Mouse (Mus musculus): ENCODE data around the gene Pusl1.

Pusl1 gene

DNA sequence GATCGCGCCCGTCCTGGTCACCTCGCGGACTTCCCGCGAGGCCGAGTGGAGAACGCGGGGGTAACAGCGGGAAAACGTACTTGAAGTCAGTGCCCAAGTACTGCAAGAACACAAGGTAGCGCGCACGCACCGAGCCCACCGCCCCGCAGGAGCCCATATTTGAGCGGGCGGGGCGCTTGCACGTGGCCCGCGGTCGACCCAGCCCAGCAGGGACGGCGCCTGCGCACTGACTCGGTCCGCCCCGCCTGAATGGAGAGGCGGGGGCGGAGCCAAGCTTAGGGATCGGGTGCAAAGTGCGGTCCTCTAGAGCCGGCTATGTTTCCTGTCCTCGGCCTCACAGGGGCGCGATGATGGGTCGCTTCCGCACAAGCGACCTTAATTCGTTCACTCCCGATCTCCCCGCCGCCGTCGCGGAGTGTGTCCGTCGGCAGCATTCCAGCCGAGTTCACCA is at the start of gene Pusl1, which contains the start of gene Acap3:
Pusl1 (minus strand) TSS at position 231 of the 451 bp plus-strand sequence.
Acap3 (plus strand) TSS at position 272 of the 451 bp plus-strand sequence.
- DNase-seq, result peak; percentile 99

DNA sequence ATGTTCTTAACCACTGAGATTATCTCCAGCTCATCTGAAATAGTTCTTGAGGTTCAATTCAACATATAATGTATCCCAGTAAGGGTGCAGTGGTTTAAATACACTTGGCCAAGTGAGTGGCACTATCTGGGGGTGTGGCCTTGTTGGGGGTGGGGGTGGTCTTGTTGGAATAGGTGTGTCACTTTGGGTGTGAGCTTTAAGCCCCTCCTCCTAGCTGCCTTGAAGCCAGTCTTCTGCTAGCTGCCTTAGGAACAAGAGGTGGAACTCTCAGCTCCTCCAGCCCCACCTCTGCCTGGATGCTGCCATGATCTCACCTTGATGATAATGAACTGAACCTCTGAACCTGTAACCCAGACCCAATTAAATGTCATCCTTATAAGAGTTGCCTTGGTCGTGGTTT is 40.5 kb upstream of the Pusl1 start:
- no peak for DNase-seq

DNA sequence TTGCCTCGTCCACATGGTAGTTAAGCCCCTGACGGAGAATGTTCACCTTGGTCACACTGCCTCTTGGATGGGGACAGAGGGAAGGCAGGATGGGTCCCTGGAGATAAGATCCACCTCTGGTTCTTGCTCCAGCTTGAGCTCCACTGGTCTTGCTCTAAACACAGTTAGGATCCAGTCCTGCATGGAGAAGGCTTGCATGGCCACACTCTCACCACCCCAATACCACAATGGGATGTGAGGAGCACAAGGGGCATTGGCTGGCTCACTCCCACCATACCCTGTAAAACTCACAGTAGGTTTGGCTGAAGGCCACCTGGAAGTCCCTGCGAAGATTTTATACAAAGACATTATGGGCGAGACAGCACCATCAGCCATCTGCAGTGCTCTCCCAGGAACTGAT is 17.2 kb upstream of the Pusl1 start:
- peak in 1 of 2 experiments; percentile 21 for DNase-seq

DNA sequence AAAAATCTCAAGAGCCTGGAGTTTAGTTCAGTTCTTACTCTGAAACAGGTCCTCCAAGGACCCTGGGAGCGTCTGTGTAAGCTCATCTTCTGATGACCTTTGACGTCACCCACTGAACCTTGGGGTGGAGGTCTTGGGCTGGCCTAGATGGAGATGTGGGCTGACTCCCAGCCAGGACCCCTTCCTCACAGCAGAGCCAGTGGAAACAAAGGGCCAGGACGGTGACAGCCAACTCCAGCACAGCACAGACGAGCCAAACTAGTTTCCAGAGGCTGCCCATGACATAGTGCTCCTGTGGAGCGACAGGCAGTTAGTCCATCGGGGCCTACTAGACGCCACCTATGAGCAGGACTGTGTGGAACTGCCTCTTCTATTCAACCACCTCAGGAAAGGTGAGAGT is 16.7 kb upstream of the Pusl1 start:
- DNase-seq, result peak; percentile 9 to 17

DNA sequence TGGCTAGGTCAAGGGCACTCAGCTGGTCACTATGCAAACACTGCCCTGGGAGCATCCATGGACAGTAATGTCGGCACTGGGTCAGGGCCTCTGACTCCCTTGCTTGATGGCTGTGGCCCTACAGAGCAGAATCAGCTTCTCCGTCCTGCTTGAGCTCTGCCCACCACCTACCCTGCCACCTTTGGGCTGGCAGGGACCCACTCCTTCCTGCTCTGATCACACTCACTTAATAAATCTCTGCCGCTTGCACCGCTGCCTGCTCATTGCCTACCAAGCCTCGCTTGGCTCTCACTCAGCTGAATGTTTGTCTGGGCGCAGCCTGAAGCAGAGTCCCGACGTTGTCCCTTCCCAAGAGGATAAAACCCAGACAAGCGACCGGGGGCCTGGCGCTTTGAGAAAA is 15.4 kb upstream of the Pusl1 start:
- DNase-seq, result peak; percentile 2 to 5

DNA sequence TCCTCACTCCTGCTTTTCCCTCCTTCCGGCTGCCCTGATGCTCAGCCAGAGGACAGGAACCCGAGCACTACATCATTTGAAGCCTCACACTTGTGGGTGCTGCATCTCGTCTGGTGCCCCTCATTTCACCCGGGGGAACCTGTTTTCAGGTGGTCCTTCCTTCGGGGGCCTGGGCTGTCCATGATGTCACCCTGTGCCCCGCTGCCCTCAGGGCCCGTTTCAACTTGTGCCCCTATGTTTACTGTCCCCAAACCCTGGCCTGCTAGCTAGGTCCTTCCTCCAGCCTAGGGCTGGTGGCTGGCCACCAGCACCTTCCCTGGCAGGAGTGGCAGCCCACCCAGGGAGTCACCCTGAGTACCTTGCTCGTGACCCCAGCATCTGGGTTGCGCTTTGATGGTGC is 14.5 kb upstream of the Pusl1 start:
- peak; percentile 4 to 10 for DNase-seq

DNA sequence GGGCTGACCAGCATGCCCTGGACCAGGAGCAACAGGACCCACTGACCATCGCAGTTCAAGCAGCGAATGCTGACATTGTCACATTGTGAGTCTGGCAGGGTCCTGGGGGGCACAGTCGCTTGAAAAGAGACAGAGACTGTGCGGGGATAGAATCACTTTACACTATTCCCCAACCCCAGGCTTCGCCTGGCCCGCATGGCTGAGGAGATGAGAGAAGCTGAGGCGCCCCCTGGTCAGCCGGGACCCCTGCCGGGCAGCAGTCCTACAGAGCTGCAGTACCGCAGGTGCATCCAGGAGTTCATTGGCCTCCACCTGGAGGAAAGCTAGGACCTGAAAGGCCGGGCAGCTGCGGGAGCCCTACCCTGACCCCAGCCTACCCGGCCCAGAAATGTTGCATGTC is 14.1 kb upstream of the Pusl1 start:
- peak; percentile 10 to 21 for DNase-seq

DNA sequence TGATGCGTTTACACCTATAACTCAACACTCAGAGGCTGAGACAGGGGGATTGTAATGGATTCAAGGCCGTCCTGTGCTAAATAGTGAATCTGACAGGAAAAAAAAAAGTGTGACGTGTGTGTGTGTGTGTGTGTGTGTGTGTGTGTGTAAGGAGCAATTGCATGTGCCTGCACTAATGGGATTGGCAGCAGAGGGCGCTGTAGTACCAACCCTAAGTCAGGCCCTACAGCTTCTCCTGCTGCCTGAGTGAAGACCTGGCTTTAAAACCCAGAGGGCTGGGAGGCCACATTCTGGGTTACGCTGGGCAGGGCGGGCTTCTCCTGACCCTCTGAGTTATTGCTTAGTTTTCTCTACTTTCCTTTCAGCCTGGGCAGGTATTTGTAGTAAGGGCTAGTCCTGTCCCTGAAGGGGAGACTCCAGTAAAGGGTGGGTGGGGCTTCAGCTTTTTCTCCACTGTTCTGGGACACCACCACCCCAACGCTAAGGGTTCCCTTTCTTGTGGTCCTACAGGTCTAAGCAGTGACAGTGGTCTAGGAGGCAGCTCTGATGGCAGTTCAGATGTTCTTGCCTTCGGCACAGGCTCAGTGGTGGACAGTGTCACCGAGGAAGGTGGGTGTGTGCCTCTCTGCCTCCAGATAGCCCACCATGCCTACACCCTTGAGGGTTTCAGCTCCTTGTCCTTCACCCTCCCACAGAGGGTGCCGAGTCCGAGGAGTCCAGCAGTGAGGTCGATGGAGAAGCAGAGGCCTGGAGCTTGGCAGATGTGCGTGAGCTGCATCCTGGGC is 12.9 kb upstream of the Pusl1 start:
- peak; percentile 57 to 82 for DNase-seq

DNA sequence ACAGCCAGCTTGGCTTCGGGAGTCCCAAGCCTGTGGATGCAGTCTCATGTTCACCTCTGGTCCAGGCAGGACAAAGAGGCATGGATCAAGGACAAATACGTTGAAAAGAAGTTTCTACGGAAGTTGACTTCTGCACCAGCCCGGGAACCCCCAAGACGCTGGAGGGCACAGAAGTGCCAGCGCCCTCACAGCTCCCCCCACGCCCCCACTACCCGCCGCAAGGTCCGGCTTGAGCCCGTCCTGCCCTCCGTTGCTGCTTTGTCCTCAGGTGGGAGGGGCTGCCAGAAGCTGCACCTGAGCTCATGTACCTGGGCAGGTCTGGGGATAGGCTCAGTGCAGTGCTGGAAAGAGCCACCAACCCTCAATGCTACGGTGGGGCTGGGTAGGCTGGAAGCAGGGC is 11.7 kb upstream of the Pusl1 start:
- peak in 1 of 2 experiments; percentile 15 for DNase-seq

DNA sequence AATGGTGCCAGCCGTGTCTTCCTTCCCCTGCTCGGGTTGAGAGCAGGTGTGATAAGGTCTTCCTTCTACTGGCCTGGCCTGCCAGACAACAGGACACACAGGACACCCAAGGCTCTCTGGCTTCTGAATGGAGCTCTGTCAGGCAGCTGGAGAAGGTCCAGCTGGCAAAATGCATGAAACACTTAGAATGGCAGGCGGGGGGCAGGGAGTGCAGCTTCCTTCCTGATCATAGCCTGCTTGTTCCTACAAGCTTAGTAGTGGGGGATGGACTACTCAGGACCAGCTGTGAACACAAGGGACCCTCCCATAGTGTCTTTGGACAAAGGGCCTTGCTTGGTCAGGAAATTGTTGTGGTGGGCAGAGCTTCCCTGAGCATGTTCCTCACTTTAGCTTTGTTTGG is 9.6 kb upstream of the Pusl1 start:
- DNase-seq, result peak in 1 of 2 experiments; percentile 64

DNA sequence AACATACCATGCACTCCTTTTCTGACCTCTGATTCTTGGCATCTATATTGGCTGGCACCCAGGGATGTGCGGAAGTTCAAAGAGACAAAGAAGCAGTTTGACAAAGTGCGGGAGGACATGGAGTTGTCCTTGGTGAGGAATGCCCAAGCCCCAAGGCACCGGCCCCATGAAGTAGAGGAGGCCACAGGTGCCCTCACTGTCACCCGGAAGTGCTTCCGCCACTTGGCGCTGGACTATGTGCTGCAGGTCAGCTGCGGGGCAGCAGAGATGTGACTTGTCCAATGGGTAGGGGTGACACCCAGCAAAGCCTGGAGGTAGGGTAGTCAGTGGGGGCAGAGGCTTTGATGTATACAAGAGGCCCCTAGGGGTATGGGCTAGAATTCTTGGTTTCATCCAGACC is 7.8 kb upstream of the Pusl1 start:
- DNase-seq, result no peak

DNA sequence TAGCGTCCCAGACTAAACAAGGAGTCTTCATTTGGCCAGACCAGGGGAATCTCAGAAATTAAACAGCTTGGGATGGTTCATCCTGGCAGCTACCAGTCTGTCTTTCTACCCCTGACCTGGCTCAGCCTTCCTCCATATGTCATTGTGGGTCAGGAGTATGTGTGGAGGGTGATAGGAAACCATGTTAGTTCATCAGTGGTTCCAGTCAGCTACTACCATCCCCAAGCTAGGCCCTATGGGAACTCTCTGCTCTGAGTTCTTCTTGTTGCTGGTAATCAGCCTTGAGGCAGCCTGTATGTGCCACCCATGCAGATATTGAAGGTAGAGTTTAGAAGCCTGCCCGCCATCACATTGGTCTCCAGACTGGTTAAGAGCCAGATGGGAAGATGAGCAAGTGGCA is 6.7 kb upstream of the Pusl1 start:
- DNase-seq, result no peak

DNA sequence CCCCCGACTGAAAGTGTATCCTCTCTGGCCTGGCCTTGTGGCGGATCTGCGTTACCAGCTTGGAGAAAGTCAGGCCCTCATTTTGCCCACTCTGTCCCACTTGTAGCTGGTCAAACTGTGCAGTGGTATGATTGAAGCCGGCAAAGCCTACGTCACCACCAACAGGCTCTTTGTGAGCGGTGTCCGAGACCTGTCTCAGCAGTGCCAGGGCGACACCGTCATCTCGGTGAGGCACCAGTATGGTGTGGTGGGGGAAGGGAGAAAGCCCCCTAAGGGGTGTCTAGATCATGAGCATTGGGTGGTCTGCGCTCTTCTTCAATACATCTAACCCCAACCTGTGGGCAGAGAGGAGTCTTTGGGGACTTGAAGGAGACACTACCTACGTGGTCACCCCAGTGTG is 4.9 kb upstream of the Pusl1 start:
- no peak for DNase-seq

DNA sequence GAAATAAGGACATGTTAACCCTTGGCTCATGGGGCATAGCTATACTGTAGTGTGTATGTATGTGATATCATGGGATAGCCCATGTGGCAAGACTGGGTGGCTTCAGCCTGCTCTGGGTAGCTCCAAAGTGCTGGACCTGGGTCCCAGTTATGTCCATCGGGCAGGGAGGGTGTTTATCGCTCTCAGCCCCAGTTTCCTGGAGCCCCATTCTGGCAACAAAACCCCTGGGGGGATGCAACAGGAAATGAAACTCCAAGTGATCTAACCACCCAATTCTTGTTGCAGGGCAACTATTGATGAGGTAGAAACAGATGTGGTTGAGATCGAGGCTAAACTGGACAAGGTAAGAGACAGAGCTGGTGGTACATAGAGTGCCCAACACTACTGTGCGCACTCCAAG is 4.2 kb upstream of the Pusl1 start:
- DNase-seq, result no peak

DNA sequence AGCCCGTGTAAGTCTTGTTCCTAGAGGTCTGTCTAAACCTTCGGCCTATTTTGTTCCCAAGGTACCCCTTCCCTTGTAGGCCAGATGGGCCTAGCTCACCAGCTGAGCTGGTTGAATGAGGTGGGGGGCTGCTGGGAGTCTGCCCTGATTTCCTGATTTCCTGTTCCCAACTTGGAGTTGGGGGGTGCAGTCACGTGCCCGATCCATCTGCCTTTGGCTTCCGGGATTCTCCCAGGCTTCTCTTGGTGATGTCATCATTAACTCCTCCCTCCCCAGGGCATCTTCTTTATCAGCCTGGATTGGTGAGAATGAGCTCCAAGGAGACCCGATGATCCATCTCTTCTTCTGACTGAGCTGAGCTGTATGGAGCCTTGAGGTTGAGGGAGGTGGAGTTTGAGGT is 3.6 kb upstream of the Pusl1 start:
- DNase-seq, result peak; percentile 85 to 91

DNA sequence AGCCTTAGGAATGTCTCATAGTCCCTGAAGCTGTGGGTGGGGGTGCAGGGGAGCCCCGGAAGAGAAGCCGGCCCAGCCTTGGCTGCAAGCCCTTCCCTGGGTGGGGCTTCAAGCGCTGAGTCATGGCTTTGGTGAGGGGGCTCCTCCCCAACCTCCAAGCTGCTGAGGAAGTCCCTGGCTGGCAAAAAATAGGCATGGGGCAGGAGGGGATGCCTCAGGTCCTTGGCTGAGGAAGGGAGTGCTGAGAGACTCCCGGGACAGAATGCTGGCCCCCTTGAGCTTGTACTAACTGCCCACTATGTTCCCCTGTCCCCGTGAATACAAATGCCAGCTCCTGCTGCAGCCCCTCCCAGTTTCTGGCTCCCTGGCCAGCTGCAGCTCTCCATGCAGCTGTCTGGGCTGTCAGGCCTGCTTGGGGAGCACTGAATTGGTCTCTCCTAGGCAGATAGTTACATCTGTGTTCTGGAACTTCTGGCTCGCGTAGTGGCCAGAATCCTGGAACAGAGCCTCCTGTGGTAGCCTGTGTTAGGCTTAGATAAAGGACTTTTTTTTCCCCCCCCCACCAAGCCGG is 2.8 kb upstream of the Pusl1 start:
- peak; percentile 57 to 64 for DNase-seq

DNA sequence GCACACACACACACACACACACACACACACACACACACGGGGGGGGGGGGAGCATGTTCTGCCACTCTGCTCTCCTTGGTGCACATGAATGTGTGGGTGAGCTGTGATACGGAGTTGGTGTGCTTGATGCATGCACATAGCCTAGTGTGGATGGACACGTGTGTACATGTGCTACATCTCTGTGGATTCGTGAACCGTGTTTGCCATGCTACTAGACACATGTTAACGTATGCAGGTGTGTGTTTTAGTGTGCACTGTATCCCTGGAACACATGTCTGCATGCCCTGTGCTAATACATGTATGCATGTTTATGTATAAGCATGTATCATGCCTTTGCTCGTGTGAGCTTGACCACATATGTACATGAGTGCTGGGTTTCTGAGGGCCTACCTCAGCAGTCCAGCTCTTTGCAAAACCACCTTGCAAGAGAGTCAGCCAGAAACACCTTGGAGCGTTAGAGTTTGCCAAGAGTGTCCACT is 1.7 kb upstream of the Pusl1 start:
- DNase-seq, result no peak

DNA sequence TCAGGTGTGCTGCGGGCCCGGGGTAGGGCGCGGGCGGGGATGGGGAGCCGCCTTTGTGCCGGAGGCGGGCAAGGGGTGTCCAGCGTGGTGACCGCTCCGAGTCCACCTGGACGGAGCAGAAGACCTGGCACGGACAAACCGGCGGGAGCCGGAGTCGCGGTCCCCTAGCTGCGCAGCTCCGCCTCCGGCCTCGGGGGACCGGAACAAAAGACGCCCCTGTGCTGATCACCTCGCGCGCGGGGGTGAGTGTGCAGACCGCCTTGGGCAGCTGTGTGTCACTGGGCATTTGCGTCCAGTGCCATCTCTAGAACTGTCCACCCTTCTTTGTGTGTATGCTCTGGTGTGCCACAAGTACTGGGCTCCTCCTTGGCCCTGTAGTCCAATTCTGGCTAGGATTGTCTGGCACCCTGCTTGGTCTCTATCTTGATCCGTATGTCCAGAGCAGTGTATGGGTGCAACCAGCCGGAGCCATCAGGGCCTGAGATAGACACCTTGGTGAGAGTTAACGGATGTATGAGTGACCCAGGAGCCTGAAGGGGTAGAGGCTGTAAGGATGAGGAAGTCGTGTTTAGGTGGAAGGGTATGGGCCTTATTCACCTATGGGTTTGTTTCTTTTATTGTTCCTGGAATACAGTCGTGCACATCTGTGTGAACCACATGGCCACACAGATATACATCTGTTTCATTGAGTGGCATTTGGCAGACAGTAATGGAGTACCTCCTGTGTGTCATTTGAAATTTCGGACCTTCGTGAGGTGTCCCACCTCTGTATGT is 1.0 kb upstream of the Pusl1 start:
- DNase-seq, result peak in 1 of 2 experiments; percentile 64

DNA sequence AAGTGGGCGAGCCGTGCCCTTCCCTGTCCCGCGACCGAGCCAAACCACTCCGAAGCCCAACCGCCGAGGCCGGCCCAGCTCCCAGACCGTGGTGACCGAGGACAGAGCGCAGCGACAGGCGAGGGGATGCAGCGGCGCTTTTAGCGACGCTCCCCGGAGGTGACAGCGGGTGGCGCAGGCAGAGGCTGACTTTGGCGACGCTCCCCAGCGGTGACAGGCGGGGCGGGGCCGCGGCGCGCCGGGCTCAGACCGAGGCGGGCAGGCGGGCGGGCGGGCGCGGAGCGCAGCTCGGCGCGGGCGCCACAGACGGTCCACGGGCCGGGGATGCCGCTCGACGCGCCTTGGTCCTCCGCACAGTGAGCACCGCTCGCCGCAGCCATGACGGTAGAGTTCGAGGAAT is 436 bp upstream of the Pusl1 start:
- peak; percentile 94 for DNase-seq

DNA sequence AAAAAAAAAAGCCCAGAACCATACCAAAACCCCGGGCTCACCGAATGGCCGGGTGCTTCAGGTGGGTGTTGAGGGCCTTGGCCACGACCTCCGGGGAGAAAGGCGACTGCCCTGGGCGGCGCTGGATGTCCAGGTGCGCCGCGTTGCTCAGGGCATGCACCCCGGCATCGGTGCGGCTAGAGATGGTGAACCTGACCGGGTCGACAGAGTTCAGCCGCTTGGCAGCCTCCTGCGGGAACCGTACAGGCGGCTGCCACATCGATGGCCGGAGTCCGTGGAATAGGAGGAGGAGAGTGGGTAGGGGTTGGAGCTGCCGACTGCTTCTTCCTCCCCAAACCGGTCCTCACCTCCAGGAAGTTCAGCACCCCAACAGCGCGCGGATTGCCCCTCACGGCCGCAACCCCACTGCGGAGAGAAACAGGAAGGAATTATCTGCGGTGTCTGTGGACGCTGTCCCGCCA is 540 bp downstream of the Pusl1 start:
- DNase-seq, result no peak

DNA sequence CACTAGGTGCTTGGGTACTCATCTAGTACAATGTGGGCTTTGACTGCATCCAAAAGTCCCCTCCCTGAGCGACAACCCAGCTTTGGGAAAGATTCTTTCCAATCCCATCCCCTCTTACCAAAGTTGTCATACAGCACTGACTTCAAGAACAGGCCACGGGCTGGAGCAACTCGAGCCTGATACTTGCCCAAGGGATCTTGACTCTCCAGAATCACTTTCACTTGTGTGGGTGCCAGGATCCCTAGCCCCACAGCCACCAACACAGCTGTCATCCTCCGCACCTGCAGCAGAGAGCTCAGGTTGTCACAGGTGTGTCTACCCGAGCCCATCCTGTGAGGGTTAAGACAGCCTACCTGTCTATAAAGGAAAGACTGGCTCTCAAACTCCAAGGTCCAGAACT is 2.3 kb downstream of the Pusl1 start:
- DNase-seq, result no peak

DNA sequence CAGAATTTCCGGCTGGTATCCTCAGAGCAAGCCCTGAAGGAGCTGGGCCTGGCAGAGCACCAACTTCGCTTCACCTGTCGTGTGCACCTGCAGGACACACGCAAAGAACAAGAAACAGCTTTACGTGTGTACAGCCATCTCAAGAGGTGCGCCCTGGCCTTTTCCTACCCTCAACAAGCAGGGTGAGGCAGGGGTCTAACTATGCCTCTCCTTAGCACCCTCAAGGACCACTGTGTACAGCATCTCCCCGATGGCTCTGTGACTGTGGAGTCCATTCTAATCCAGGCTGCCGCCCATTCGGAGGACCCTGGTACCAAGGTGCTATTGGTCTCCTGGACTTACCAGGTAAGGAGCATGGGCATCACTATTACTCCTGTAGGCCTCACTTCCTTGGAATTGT is 3.4 kb downstream of the Pusl1 start:
- DNase-seq, result no peak

DNA sequence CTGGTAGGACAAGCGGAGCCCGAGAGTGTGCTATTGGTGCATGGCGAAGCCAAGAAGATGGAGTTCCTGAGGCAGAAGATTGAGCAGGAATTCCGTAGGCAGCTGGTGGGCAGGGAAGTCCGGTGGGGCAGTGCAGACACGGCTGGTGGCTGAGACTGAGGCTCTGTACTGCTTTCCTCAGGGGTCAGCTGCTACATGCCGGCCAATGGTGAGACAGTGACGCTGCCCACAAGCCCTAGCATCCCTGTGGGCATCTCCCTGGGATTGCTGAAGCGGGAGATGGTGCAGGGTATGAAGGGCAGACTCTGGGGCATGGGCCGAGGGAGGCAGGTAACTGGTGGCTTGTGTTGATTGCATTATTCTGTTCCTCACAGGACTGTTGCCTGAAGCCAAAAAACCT is 3.9 kb downstream of the Pusl1 start:
- DNase-seq, result no peak

All from cerebellum, postnatal 14 days (tissue).